Mouse (Mus musculus) forebrain, embryonic 14.5 days (tissue): ENCODE measurements at regions not wholly inside any gene's neighbourhood (a gene's known extent, or its start where the extent isn't known, plus 50 kb on each side); places are given as distances from the start of the nearest gene placed in this dataset.

Experiments used
- ATAC-seq: fragments of 200-750 bp; cut with Nextera tagmentation; 2 replicates; pipeline ENCODE4 v1.8.0; 2017; ENCODE audit warnings: mild to moderate bottlenecking, moderate library complexity
- DNase-seq: peaks from one replicate; pipeline ENCODE4 v3.0.0-alpha.2; 2015; ENCODE audit warnings: low spot score
- H3K27ac ChIP-seq: fragments of 300-500 bp; sonication (generic); 2 replicates; pipeline ENCODE4 v1.5.1; 2014; ENCODE audit warnings: low read depth, mild to moderate bottlenecking, control low read depth, low read length, moderate library complexity
- H3K27me3 ChIP-seq: fragments of 300-500 bp; sonication (generic); replicated peaks from 2 replicates; pipeline ENCODE4 v1.6.1; 2014; ENCODE audit warnings: low read length, control low read depth, mixed read lengths; ENCODE audit not compliant: control insufficient read depth, insufficient read depth
- H3K36me3 ChIP-seq: fragments of 300-500 bp; sonication (generic); 2 replicates; pipeline ENCODE4 v1.6.1; 2014; ENCODE audit warnings: low read length, control low read depth; ENCODE audit not compliant: control insufficient read depth, insufficient read depth
- H3K4me1 ChIP-seq: fragments of 300-500 bp; sonication (generic); 2 replicates; pipeline ENCODE4 v1.6.1; 2014; ENCODE audit warnings: antibody characterized with exemption, low read length, control low read depth; ENCODE audit not compliant: control insufficient read depth, insufficient read depth
- H3K4me2 ChIP-seq: fragments of 300-500 bp; sonication (generic); 2 replicates; pipeline ENCODE4 v1.6.1; 2014; ENCODE audit warnings: mild to moderate bottlenecking, control low read depth, low read length
- H3K4me3 ChIP-seq: fragments of 300-500 bp; sonication (generic); 2 replicates; pipeline ENCODE4 v1.5.1; 2014; ENCODE audit warnings: low read depth, low read length, control low read depth
- H3K9ac ChIP-seq: fragments of 300-500 bp; sonication (generic); 2 replicates; pipeline ENCODE4 v1.6.1; 2014; ENCODE audit warnings: mild to moderate bottlenecking, low read length, control low read depth, moderate library complexity
- H3K9me3 ChIP-seq: fragments of 300-500 bp; sonication (generic); replicated peaks from 2 replicates; pipeline ENCODE4 v1.6.1; 2016; ENCODE audit warnings: low read length, control low read depth, mixed read lengths; ENCODE audit not compliant: control insufficient read depth
- WGBS: fragments of 180-500 bp; shearing (Covaris S2); extraction: QIAGEN DNeasy Blood & Tissue Kit; methylation state at CpG from one replicate; pipeline ENCODE4 v1.1.7; 2014; 5-methylcytosine and 5-hydroxymethylcytosine counted together

GRCm38 (mm10) chr2:137821344-137821916, 434.9 kb upstream of the Btbd3 start:
- Histone ChIP-seq H3K9ac (no peak overlapping the region), H3K4me3 (no peak overlapping the region), H3K27ac (no peak overlapping the region), H3K9me3 (no peaks in the 10 kb centered on the region), H3K27me3 (no peaks in the 10 kb centered on the region), H3K36me3 (no peaks in the 10 kb centered on the region), H3K4me2 (no peak overlapping the region), H3K4me1 (peaks cover 4% of the 10 kb centered on the region; the same call in 1 of the 2 replicates)
- peak; percentile 68 for ATAC-seq
- WGBS, result 19% methylated on average over 5 of the region's 5 CpGs
- peak; percentile 36 for DNase-seq

- H3K4me1 ChIP-seq, result no peaks in the 10 kb centered on the region
- 90% methylated on average over 1 of the region's 1 CpGs for WGBS
- no peak overlapping the region for H3K4me3 ChIP-seq
- no peak overlapping the region for H3K9ac ChIP-seq
- no peaks in the 10 kb centered on the region for H3K36me3 ChIP-seq
- no peaks in the 10 kb centered on the region for H3K9me3 ChIP-seq
- DNase-seq, result no peak
- no peaks in the 10 kb centered on the region for H3K27me3 ChIP-seq
- H3K4me2 ChIP-seq, result no peak overlapping the region
- ATAC-seq, result no peak
- H3K27ac ChIP-seq, result no peak overlapping the region
Measured at GRCm38 (mm10) chr2:137814945-137815344, 441.4 kb upstream of the Btbd3 start.

DNA sequence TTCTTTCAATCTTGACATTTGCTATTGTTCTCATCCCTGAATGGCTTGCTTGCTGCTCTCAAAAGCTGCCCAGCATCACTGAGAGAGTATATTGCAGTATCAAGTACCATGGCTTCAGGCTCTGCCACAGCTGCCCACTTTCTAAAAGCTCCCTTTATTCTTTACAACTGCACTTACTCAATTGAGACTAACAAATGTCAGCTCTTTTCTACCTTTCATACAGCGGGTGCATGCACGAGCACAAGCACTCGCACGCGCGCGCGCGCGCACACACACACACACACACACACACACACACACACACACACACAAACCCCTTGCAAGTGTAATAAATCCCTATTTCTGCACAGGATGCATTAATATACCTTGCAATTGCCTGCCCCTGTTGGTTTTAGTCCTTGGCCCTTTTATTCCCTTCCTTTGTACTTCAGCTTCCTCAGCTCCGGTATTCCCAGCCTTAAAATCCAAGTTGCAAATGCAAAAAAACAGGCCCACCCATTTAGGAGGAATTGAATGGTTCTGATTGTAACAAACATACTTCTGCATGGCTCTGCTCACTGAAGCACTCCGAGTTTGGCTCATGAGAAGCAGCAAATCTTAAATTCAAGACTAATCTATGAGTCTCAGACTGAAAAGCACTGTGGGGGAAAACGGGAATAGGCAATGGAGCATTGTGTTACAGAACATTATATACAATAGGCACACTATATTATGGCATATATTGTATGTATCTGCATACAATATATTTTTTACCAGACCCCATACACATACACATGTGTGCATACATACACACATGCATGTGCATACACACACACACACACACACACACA, 447.7 kb upstream of the Btbd3 start:
- ATAC-seq (peak; percentile 94), DNase-seq (peak; percentile 80)
- Histone ChIP-seq H3K9me3 (no peaks in the 10 kb centered on the region), H3K4me2 (peak overlapping the region; percentile 40), H3K27ac (peak overlapping the region; percentile 48; the same call in 1 of the 2 replicates), H3K4me1 (no peaks in the 10 kb centered on the region), H3K36me3 (no peaks in the 10 kb centered on the region), H3K9ac (peak overlapping the region; percentile 41), H3K27me3 (no peaks in the 10 kb centered on the region), H3K4me3 (peak overlapping the region; percentile 3)
- WGBS, result 34% methylated on average over 13 of the region's 13 CpGs

DNA sequence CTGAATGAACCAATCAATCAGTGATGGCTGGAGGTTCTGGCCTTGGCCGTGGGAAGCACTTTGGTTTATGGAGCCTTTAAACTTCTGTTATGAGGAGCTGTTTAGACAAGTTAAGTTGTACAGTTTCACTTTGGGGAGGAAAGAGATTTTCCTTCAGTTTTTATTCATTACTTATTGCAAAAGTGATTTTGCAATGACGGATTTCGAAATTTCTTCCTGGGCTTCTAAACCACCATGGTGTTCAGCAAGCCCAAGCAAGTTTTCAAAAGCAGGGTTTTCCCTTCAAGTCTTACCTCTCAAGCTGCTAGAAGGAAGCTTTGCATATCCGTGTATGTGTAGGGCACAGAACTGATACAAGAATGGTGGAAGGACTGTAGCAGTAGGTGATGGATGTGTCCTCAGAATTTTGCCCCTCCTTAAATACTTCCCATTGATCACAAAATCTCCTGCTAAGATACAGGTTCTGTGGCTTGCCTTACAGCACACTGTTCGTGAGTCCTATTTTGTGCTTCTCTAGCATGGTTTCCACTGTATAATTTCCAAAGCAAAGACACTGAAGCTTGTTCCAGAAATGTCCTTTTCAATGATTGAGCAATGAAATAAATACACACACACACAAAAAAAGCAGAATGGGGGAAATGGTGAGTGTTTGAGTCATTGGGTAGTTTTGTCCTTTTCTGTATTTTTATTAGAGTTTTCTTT, 448.6 kb upstream of the Btbd3 start:
- DNase-seq (no peak), ATAC-seq (peak; percentile 57)
- 56% methylated on average over 5 of the region's 5 CpGs for WGBS
- no peak overlapping the region for H3K9ac ChIP-seq
- H3K27ac ChIP-seq, result peak overlapping the region; percentile 21; the same call in 1 of the 2 replicates
- H3K9me3 ChIP-seq, result no peaks in the 10 kb centered on the region
- H3K4me1 ChIP-seq, result no peaks in the 10 kb centered on the region
- no peaks in the 10 kb centered on the region for H3K36me3 ChIP-seq
- no peaks in the 10 kb centered on the region for H3K27me3 ChIP-seq
- no peak overlapping the region for H3K4me2 ChIP-seq
- H3K4me3 ChIP-seq, result no peak overlapping the region

DNA sequence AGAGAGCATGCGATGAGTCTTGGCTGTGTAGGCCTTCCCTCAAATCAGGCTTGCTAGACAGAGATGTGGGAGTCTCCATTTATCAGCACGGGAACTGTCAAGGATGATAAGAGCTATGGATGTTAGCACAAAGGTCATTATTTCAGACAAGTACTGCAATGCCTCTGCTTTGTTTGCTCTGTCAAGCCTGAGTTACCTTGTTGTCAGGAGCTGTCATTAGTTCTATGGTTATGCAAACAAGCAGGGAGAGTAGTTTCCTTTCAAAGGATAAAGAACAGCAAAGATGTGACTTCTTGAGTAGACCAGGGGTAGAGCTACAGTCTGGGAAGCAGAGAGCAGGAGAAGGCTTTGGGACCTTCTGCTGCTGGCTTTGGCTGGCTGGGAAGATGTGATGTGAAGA, 461.5 kb upstream of the Btbd3 start:
- H3K27ac ChIP-seq, result no peak overlapping the region
- H3K9ac ChIP-seq, result no peak overlapping the region
- no peaks in the 10 kb centered on the region for H3K4me1 ChIP-seq
- H3K4me2 ChIP-seq, result no peak overlapping the region
- no peaks in the 10 kb centered on the region for H3K36me3 ChIP-seq
- DNase-seq (no peak), ATAC-seq (no peak)
- 44% methylated on average over 2 of the region's 2 CpGs for WGBS
- no peak overlapping the region for H3K4me3 ChIP-seq
- no peaks in the 10 kb centered on the region for H3K27me3 ChIP-seq
- no peaks in the 10 kb centered on the region for H3K9me3 ChIP-seq

DNA sequence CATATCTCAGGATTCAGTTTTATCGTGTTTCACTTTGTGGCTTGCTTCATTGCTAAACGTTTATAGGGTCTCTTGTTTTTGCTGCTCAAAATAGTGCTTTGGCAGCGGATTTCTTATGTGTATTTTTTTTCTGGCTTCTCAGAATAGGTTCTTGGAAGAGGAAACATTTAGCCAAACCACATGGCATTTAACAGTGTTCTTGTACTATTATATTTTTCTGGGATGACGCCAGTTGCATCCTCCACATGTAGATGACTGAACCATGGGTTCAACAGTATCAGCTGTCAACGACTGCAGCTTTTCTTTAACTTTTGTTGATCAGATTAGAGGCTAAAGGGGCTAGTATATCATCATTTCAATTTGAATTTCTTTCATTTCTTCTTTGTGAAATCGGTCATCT, 472.3 kb upstream of the Btbd3 start:
- no peak for ATAC-seq

DNA sequence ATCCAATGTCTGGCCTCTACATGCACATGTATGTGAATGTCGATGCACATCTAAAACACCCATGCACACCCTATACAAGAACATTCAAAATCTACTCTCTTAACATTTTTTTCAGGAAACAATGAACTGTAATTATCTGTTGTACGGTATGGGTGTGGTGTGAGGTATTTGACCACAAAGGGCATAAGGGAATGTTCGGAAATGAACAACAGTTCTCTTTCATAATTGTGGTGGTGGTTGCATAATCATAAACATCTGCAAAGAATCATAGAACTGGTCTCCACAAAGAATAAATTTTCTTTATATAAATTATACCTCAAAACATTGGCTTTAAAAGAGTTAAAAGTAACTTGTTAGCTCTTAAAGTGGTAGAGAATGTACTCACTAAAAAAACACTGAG, 478.9 kb upstream of the Btbd3 start:
- 90% methylated on average over 3 of the region's 3 CpGs for WGBS
- Histone ChIP-seq H3K4me1 (no peaks in the 10 kb centered on the region), H3K9me3 (no peaks in the 10 kb centered on the region), H3K36me3 (no peaks in the 10 kb centered on the region), H3K4me2 (no peak overlapping the region), H3K9ac (no peak overlapping the region), H3K4me3 (no peak overlapping the region), H3K27ac (no peak overlapping the region), H3K27me3 (no peaks in the 10 kb centered on the region)
- DNase-seq (no peak), ATAC-seq (no peak)

More for the DNA sequence above, 472.3 kb upstream of the Btbd3 start:
- Histone ChIP-seq H3K36me3 (no peaks in the 10 kb centered on the region), H3K9me3 (no peaks in the 10 kb centered on the region), H3K27ac (no peak overlapping the region), H3K4me1 (no peaks in the 10 kb centered on the region), H3K27me3 (no peaks in the 10 kb centered on the region), H3K9ac (no peak overlapping the region), H3K4me2 (no peak overlapping the region), H3K4me3 (no peak overlapping the region)
- no peak for DNase-seq
- WGBS, result 88% methylated on average over 6 of the region's 6 CpGs

GRCm38 (mm10) chr2:137764785-137765184, 491.6 kb upstream of the Btbd3 start:
- Histone ChIP-seq H3K27ac (no peak overlapping the region), H3K4me1 (no peaks in the 10 kb centered on the region), H3K27me3 (no peaks in the 10 kb centered on the region), H3K36me3 (no peaks in the 10 kb centered on the region), H3K9ac (no peak overlapping the region), H3K4me2 (no peak overlapping the region), H3K9me3 (no peaks in the 10 kb centered on the region), H3K4me3 (no peak overlapping the region)
- DNase-seq (no peak), ATAC-seq (no peak)

DNA sequence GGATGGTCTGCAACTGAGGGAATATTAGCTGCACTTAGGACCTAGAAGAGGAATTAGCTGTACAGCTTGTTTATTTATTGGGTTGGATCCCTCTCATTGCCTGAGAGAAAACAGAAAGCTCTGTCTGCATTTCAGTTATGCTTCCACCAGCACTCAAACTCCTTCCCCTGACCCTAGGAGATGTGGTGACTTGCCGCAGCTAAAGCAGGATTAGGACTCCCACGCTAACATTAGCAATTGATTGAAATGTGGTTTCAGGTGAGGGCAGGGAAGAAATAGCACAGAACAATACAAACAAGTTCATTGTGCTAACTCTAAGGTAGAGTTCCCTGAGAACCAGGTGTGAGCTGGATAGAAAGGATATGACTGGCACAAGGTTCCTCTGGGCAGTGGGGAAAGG, 496.9 kb upstream of the Btbd3 start:
- no peak overlapping the region for H3K4me2 ChIP-seq
- no peaks in the 10 kb centered on the region for H3K27me3 ChIP-seq
- H3K9me3 ChIP-seq, result no peaks in the 10 kb centered on the region
- no peak overlapping the region for H3K4me3 ChIP-seq
- ATAC-seq, result no peak
- H3K4me1 ChIP-seq, result peaks cover 6% of the 10 kb centered on the region; the same call in 1 of the 2 replicates
- no peaks in the 10 kb centered on the region for H3K36me3 ChIP-seq
- H3K9ac ChIP-seq, result no peak overlapping the region
- WGBS, result 78% methylated on average over 2 of the region's 2 CpGs
- no peak for DNase-seq
- no peak overlapping the region for H3K27ac ChIP-seq
